Mouse (Mus musculus) bone marrow, adult 2 months (tissue): ENCODE measurements at regions not wholly inside any gene's neighbourhood (a gene's known extent, or its start where the extent isn't known, plus 50 kb on each side); places are given as distances from the start of the nearest gene placed in this dataset.

ENCODE experiments used
- CTCF ChIP-seq: fragments of 200-500 bp; IDR thresholded peaks from 2 replicates; pipeline ENCODE4 v1.5.1; 2011; ENCODE audit warnings: low read length, control low read depth; ENCODE audit not compliant: control insufficient read depth, insufficient read depth
- POLR2A ChIP-seq: fragments of 200-500 bp; IDR thresholded peaks from 2 replicates; pipeline ENCODE4 v1.6.1; 2011; ENCODE audit warnings: low read depth, mild to moderate bottlenecking, control low read depth, low read length, borderline replicate concordance; ENCODE audit not compliant: control insufficient read depth

DNA sequence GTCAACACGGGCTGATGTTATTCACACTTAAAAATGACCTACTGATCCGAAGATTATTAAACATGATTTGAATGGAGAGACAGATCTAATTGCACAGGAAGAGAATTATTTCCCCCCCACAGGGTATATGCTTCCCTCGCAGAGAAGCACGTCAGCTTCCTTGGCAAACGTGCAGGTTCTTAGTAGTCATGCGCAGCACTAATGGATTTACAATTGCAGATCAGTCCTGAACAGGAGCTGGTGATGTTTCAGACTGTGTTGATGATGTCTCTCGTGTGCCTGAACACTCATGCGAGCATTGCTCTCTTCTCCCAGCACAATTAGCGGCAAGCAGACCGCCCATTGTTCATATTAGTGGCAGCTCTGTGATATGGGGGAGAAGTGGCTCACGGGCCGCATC lies 127.9 kb upstream of the 3110018I06Rik start:
- no peak for TF ChIP-seq POLR2A
- no peak for TF ChIP-seq CTCF
